Mouse (Mus musculus): ENCODE measurements around the gene Gpr155. TPM values are rescaled to one million over a fixed set of nuclear protein-coding genes. Genes with fewer than 3 reads are reported as not detected.

Gpr155 gene
- polyA plus RNA-seq, 1 experiment from 2014 or later, result 4.7 TPM

Other genes starting within 250 kb of the Gpr155 start
- gene Ola1, start 167.6 kb downstream of the Gpr155 start, polyA plus RNA-seq (2015; fragmentation: Nextera tagmentation; extraction: Ambion mirVana), result 57.7 and 59.2 TPM in 2 replicates
- not detected in 2 replicates for gene Sp9, start 114.6 kb downstream of the Gpr155 start, polyA plus RNA-seq (2015; fragmentation: Nextera tagmentation; extraction: Ambion mirVana)
- 13.2 and 13.4 TPM in 2 replicates for gene Scrn3, start 74.0 kb downstream of the Gpr155 start, polyA plus RNA-seq (2015; fragmentation: Nextera tagmentation; extraction: Ambion mirVana)
- 15.0 and 16.7 TPM in 2 replicates for gene Cir1, start 73.9 kb downstream of the Gpr155 start, polyA plus RNA-seq (2015; fragmentation: Nextera tagmentation; extraction: Ambion mirVana)
- gene Wipf1, start 143.2 kb upstream of the Gpr155 start, polyA plus RNA-seq (2015; fragmentation: Nextera tagmentation; extraction: Ambion mirVana), result 5.1 and 7.6 TPM in 2 replicates
- gene Chrna1, start 193.8 kb upstream of the Gpr155 start, polyA plus RNA-seq (2015; fragmentation: Nextera tagmentation; extraction: Ambion mirVana), result 0.09 and 0.28 TPM in 2 replicates

All from heart, embryonic 15.5 days (tissue).